Mouse (Mus musculus): ENCODE data around the gene Ccdc9. TPM values are rescaled to one million over a fixed set of nuclear protein-coding genes. Genes with fewer than 3 reads are reported as not detected.

Ccdc9 gene
- polyA plus RNA-seq, 1 experiment from 2014 or later: 10.9 TPM

- Histone ChIP-seq H3K4me1 (ENCODE audit: control insufficient read depth, insufficient read depth, low read length) (no peaks in the 10 kb centered on the region), H3K9ac (ENCODE audit: low read depth, low read length) (no peak overlapping the region), H3K36me3 (ENCODE audit: control insufficient read depth, insufficient read depth, low read length) (no peaks in the 10 kb centered on the region), H3K9me3 (ENCODE audit: control insufficient read depth, low read length) (peaks cover 7% of the 10 kb centered on the region; the same call in 1 of the 2 replicates), H3K4me2 (ENCODE audit: low read depth, low read length) (no peak overlapping the region), H3K4me3 (ENCODE audit: low read depth, low read length) (no peak overlapping the region), H3K27ac (replicated peaks; ENCODE audit: low read depth, low read length) (no peak overlapping the region), H3K27me3 (replicated peaks; ENCODE audit: control insufficient read depth, insufficient read depth, low read length) (no peaks in the 10 kb centered on the region)
- WGBS: 24% methylated on average over 5 of the region's 5 CpGs
- DNase-seq (ENCODE audit: low spot score): peak; percentile 16
- no peak for ATAC-seq (ENCODE audit: low read depth)
These were observed 56.7 kb downstream of the Ccdc9 start for GRCm38 (mm10) chr7:16229869-16230268.

Other genes starting within 250 kb of the Ccdc9 start
- gene Bicra, start 238.9 kb downstream of the Ccdc9 start, polyA plus RNA-seq (2014; fragmentation: Nextera tagmentation; extraction: Ambion mirVana): 6.7 and 7.7 TPM in 2 replicates
- 0.07 and 0.24 TPM in 2 replicates for gene Zfp541, start 225.0 kb downstream of the Ccdc9 start, polyA plus RNA-seq (2014; fragmentation: Nextera tagmentation; extraction: Ambion mirVana)
- 190 and 203 TPM in 2 replicates for gene Napa, start 188.3 kb downstream of the Ccdc9 start, polyA plus RNA-seq (2014; fragmentation: Nextera tagmentation; extraction: Ambion mirVana)
- gene Kptn, start 166.9 kb downstream of the Ccdc9 start, polyA plus RNA-seq (2014; fragmentation: Nextera tagmentation; extraction: Ambion mirVana): 24.1 and 27.8 TPM in 2 replicates
- gene Slc8a2, start 157.0 kb downstream of the Ccdc9 start, polyA plus RNA-seq (2014; fragmentation: Nextera tagmentation; extraction: Ambion mirVana): 0.28 and 0.29 TPM in 2 replicates
- gene Meis3, start 111.7 kb downstream of the Ccdc9 start, polyA plus RNA-seq (2014; fragmentation: Nextera tagmentation; extraction: Ambion mirVana): 29.5 and 35.5 TPM in 2 replicates
- gene Dhx34, start 64.8 kb downstream of the Ccdc9 start, polyA plus RNA-seq (2014; fragmentation: Nextera tagmentation; extraction: Ambion mirVana): 9.2 and 11.3 TPM in 2 replicates
- 0.09 TPM in 1 of 2 replicates, not detected in the other for gene C5ar2, start 42.6 kb downstream of the Ccdc9 start, polyA plus RNA-seq (2014; fragmentation: Nextera tagmentation; extraction: Ambion mirVana)
- 4.1 and 4.4 TPM in 2 replicates for gene C5ar1, start 27.3 kb downstream of the Ccdc9 start, polyA plus RNA-seq (2014; fragmentation: Nextera tagmentation; extraction: Ambion mirVana)
- 21.1 and 23.4 TPM in 2 replicates for gene Inafm1, start 13.2 kb downstream of the Ccdc9 start, polyA plus RNA-seq (2014; fragmentation: Nextera tagmentation; extraction: Ambion mirVana)
- gene Bbc3, start 21.6 kb upstream of the Ccdc9 start, polyA plus RNA-seq (2014; fragmentation: Nextera tagmentation; extraction: Ambion mirVana): 4.0 and 4.6 TPM in 2 replicates
- gene Sae1, start 101.0 kb upstream of the Ccdc9 start, polyA plus RNA-seq (2014; fragmentation: Nextera tagmentation; extraction: Ambion mirVana): 232 and 287 TPM in 2 replicates
- 12.1 and 13.3 TPM in 2 replicates for gene Zc3h4, start 114.1 kb upstream of the Ccdc9 start, polyA plus RNA-seq (2014; fragmentation: Nextera tagmentation; extraction: Ambion mirVana)
- 49.5 and 54.5 TPM in 2 replicates for gene Tmem160, start 166.0 kb upstream of the Ccdc9 start, polyA plus RNA-seq (2014; fragmentation: Nextera tagmentation; extraction: Ambion mirVana)
- 0.10 and 0.11 TPM in 2 replicates for gene Npas1, start 190.9 kb upstream of the Ccdc9 start, polyA plus RNA-seq (2014; fragmentation: Nextera tagmentation; extraction: Ambion mirVana)